Mouse (Mus musculus) gastrocnemius, adult 18-20 months (tissue): ENCODE measurements around the gene Vwf. TPM values are rescaled to one million over a fixed set of nuclear protein-coding genes. Genes with fewer than 3 reads are reported as not detected.
A peak's percentile ranks its signal among the peaks of the same experiment; 100 is the strongest.

Experiments
- DNase-seq: peaks from one replicate; pipeline ENCODE4 v3.0.0; 2021; ENCODE audit warnings: low spot score
- total RNA-seq, 2 experiments: library from RNA; stranded (reverse); gene quantifications; 2 replicates each; pipeline ENCODE4 v1.2.3; 2021

Vwf gene
- total RNA-seq, 2 experiments from 2014 or later = 16.3 to 18.7 TPM

DNA sequence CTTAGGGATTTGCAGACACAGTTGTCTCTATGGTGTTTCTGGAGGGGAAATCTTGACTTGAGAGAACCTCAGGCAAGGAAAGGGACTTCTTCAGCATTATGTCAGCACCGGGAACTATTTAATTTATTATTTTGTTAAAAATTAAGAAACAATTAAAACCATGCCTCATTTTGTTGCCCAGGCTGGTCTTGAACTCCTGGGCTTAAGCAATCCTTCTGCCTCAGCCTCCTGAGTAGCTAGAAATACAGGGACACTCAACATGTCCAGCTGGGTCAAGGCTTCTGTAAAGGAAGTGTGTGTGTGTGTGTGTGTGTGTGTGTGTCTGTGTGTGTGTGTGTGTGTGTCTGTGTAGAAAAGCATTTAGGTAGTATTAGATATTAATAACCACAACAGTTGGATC lies 71.3 kb downstream of the Vwf start:
- no peak for DNase-seq

DNA sequence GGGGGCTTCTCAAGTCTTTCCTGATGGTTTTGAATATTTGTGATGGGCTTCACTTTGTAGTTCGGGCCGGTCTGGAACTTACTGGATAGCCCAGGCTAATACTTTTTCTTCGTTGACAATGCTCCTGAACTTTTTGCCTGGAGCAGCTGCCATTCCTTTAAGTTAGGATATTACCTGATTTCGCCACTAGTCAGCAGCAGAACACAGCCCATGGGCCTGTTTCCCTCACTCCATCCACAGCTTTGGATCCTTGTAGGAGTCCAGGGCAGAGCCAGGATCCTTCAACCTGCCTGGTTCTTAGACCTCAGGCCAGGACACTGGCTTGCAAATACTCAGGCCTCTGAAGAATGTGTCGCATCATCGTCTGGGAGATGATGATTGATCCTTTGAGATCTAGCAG lies 74.2 kb downstream of the Vwf start:
- no peak for DNase-seq

DNA sequence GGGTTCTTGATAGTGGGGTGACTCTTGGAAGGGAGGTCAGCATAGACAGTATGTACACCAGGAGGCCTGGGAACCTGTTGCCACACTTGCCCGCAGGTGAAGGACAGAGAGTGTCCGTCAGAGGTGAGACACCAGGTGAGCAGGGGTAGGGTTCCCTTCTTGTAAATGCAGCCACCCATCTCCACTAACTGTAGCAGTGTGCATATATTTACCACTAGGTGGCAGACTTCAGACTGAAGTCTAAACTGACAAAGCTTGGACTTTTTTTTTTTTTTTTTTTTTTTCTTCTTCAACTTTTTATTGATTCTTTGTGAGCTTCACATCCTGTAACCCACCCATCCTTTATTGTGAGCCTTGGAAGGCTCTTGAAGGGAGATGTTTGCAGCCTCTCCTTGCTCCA lies 75.9 kb downstream of the Vwf start:
- DNase-seq = no peak

DNA sequence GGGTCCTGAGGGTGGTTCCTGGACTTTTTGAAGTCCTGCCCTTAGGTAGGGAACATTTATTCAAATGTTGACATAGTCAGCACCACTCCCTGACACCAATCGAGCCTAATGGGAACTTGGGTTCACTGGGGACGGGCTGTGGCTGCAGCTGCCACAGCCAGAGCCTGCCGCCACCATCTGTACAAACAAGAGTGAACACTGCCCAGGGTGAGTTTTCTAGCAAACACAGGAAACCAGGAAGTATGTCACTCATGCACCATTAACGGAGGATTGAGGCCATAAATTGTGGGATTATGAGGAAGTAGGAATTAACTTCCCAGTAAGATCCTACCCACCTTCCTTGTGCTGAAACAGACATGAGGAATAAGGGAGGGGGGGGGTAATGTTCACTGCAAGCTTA lies 93.9 kb downstream of the Vwf start:
- no peak for DNase-seq

DNA sequence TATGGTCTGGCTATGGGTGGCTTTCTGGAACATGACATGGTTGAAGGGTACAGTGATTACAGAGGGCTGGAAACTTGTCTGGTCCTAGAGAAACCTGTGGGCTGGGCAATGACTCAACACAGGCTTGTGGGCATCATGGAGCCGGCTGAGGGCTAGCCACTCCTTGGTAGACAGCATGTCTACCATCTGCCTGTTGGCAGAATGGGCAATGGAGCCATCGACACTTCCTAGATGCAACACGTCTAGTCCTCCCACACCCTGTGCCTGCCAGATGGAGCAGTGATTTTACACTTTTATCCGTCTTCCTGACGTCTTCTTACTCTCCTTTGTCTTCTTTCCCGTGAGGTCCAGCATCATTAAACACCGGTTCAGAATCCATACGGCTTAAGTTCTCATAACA lies 94.6 kb downstream of the Vwf start:
- DNase-seq = no peak

DNA sequence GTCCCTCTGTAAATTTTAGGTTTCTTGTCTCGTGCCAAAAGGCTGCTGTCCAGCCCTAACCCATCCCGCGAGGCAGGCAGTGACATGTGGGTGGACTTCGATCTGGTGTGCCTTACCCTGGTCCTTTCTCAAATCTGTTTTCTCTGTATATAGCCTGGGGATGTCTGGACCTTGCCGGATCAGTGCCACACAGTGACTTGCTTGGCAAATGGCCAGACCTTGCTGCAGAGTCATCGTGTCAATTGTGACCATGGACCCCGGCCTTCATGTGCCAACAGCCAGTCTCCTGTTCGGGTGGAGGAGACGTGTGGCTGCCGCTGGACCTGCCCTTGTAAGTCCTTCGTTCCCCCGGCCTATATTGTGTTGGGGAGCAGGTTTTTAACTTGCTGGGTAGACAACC lies 102.4 kb downstream of the Vwf start:
- DNase-seq = no peak

DNA sequence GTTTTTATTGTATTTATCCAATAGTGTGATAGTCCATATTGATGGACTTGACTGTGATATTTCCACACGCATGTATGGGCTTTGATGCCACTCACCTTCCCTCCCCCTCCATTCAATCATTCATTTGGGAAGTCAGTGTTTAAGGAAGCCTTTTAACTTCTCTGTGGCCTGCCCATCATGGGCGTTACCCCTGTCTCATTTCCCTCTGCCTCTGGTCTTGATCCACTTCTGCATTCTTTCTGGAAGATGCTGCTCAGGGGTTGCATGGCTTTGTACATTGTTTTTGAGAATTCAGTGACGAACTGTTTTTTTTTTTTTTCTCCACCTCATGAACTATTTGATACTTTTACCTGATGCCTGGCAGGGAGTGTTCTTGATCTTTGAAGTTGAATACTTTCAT lies 104.8 kb downstream of the Vwf start:
- no peak for DNase-seq

DNA sequence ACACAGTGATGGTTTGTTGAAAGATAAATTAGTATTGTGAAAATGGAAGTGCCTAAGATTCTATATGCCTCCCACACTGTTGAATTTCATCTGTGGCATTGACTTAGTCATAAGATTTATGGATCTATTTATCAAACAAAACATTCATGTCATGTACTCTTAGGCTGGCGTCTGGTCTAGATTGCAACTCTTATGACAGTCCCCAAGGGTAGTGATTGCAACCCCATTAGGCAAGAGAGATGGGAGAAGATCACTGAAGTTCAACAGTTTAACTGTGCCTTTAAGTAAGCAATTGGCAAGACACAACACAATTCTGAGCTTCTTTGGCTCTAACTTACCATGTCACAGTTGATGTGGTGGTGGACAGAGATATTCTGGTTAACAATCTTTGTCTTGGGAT lies 106.8 kb downstream of the Vwf start:
- no peak for DNase-seq

DNA sequence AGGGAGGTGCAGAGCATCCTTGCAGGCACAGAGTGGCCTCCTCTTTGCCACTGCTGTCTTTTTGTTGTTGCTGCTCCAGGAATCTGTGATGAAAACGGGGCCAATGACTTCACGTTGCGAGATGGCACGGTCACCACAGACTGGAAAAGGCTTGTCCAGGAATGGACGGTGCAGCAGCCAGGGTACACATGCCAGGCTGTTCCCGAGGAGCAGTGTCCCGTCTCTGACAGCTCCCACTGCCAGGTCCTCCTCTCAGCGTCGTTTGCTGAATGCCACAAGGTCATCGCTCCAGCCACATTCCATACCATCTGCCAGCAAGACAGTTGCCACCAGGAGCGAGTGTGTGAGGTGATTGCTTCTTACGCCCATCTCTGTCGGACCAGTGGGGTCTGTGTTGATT lies 110.3 kb downstream of the Vwf start:
- DNase-seq = no peak

DNA sequence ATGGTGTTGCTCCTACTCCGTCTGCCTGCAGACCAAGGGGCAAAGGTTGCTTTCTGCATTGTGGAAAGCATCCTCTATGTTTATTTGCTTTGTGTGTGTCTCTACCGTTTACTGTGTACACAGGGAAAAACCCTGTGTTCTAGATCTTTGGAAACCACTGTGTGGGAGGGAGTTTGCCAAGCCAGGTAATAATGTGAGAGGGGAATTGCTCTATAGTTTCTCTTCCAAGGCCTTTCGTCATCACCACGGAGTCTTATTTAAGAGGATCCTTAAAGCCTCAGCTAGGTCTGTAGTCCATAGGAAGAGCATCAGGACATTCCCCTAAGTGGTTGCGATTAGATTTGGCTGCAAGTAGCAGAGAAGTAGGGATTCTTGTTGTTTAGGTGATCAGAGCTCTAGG lies 111.4 kb downstream of the Vwf start:
- no peak for DNase-seq

DNA sequence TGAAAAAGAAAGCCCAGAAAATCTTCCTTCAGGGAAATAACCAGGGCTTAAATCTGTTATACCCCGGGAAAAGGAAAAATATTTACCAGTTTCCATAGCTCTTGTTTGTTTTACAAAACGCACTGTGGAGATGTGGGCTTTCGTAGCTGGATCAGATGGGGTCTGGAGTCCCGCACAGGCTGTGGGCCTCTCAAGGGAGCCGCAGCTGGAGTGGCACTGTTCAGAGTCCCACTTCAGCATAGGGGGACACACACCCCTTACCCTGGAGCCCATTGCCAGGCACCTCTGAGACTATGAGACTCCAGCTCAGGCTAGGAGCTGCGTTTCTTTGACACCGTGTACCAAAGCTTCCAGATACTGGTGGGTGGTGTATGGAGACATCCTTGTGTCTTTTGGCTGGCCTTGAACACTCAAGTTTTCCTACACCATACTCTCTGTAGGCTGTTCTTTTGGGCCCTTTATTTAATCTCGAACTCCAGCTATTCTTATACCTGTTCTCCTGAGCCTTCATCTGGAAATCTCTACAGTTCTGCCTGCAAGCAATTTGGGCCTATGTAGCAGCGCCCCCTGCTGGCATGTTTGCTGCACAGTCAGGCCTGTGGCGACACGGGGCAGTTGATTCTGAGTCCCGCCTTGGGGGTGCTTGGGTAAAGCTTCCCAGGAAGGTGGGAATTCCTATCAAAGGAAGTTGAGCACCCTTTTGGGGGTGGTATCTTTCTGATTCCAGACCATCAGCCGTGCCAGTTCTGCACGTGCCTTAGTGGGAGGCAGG lies 114.7 kb downstream of the Vwf start:
- peak; percentile 38 for DNase-seq

DNA sequence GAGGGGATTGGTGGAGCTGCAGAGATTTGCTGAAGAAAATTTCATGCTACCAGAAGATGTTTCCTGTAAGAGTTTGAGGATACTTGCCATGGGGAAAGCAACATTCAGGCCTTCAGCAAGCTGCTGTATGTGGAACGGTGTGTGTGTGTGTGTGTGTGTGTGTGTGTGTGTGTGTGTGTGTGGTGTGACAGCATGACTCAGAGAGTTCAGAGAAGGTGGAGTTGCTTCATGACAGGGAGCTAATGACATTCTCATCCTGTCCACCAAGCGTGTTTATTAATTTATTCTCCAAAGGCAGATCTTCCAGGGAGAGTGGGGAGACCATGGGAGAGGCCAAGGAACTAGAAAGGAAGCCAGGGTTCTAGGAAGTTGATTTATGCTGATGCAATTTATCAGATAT lies 117.3 kb downstream of the Vwf start:
- DNase-seq = no peak

DNA sequence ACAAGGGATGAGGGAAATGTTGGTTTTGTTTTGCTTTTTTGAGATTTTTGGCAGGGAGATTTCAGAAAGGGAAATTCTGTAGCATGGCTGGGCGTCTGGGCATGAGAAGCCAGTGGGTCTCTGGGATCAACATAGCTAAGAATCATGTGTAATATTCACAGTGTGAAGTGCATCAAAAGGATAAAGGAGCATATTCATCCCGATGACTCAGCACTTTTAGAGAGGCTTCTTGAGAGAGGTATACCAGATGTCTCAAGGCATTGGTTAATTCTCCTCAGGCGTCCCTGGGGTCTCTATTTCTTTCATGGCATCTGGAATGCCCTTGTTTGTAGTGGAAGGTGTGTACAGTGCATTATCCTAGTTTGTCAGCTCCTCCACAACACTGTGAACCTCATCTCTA lies 125.3 kb downstream of the Vwf start:
- DNase-seq = no peak

DNA sequence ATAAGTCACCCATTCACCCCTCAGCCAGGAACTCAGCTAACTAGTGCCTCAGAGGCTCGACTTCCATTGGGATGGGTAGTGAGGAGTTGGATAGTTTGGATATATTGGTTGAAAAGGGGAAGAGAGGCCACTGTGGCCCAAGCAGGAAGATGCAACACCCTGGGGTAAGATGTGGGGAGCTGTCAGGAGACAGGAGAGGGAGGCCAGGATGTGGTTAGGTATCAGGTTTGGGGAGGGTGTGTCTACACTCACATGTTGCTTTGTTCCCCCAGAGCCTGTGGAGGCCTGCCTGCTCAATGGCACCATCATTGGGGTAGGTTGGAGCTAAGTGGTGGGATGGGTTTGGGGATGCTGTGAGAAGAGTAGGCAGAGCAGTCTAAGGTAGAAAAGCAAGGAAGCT lies 131.9 kb downstream of the Vwf start:
- no peak for DNase-seq

DNA sequence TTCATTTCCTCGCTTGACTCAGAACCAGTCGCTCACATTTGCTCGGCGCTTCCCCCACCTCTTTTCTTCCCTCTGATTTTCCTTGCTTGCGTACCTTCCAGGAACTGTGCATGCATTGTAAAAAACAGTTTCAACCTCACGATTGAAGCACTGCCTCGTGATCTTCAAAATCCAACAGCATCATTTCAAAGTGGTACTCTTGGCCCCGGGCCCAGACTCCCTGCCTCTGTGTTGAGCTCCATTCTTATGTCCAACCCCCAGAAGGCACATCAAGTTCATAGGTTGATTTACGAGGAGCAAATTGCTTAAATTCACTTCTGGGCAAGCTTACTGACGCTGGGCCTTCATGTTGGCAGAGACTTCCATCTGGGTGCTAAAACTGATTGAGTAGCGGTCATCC lies 134.0 kb downstream of the Vwf start:
- DNase-seq = no peak

DNA sequence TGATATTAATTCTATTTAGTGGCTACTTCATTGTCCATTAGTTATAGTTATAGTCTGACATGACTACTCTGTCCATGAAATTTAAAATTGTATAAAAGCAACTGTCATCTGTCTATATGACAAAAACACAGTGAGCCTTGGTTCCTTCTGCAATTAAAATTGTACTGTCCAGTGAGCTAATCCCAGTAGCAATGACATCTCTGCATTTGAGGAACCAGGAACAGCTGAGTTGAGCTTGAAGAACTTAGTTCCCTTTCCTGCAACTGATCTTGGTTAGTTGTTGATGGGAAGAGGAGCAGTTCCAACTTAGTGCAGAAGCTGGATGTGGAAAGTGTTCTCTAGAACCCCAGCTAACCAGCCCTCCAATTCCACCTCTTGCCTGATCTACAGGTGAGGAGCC lies 138.8 kb downstream of the Vwf start:
- no peak for DNase-seq

DNA sequence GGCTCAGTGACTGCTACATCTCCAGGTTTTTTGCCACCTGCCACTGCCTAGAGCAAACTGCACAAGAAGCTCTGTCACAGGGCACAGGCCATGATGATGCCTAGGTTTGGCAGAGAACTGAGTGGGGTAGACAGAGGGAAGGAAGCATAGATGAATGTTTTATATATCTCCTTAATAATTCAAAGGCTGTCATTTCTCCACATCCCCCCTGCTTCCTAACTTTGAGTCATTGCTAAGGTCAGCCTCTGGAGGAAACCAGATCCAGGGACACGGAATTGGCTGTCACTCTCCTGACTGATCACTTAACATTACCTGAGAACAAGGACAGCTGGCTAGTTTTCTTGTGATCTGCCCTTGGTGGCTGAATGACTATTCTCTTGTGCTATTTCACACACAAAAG lies 141.4 kb downstream of the Vwf start:
- DNase-seq = no peak

DNA sequence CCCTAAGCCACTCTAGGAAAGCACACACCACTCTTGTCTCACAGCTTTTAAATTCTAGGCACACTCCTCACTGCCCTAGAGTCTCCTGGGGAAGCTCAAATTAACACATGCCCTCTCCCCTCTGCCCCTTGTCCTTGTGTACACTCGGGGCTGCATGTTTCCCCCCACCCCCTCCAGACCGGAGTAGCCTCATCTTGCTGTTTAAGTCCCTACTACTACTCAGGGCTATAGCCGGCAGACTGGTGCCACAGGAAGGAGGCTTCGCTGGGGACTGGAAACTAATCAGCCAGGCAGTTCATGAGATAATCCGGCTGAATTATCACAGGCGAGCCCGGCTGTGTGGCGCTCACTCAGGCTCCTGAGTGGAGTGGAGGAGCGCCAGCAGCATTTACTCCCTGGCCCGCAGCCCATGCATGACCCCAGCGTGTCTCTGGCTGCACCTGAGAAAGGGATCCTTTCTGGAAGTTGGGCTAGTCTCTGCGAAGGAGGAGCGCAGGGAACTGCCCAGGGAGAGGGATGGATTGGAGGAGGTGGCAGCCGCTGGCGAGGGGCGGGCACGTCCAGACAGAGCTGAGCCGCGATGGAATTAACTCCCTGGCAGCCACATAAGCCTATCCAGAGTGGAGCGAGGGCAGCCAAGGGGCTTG lies 143.6 kb downstream of the Vwf start, which contains the start of gene Ano2:
TSS of gene Ano2 (plus strand) at position 363 of the 647 bp plus-strand sequence.
- DNase-seq = no peak

DNA sequence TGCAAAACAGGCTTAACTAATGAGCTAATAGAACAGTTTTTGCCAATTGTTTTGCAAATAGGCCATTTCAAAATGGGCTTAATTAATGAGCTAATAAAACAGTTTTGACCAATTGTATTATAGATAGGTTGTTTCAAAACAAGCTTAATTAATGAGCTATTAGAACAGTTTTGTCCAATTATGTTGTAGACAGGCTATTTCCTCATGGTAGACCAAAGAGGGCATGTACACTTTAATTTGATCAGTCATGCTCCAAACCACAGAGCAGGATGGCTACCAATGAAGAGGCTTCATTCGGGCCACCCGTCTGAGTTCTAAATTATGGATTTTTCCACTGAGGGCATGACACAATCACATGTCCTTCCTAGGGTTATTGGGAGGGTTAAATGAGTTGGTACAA lies 154.6 kb downstream of the Vwf start:
- no peak for DNase-seq

DNA sequence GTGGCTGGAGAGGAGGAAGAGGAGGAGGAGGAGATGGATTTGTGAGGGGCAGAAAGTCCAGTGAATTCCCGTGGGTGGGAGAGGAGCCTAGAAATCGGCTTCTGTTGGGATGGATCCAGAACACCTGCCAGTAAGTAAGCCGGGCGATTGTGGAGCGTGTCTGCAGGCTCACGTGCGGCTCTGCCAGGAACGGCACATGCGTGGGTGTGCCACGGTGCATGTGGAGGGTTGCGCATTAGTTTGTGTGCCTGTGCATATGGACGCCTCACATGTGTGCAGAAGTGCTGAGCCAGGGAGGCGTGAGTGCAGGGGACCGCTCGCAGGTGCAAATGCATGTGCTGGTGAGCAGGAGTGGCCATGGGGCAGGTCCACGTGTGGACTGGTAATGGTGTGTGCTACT lies 164.7 kb downstream of the Vwf start:
- no peak for DNase-seq

DNA sequence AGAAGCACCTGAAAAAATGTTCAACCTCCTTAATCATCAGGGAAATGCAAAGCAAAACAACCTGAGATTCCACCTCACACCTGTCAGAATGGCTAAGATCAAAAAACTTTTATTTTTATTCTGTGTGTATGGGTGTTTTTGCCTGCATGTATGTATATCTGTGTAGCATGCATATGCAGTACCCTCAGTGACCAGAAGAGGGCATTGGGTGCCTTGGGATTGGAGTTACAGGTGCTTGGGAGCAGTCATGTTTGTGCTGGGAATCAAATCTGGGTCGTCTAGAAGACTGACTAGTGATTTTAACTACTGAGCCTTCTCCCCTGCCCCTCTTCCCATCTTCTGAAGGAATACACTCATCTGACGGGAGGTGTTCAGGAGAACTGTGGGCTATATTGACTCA lies 179.8 kb downstream of the Vwf start:
- no peak for DNase-seq

DNA sequence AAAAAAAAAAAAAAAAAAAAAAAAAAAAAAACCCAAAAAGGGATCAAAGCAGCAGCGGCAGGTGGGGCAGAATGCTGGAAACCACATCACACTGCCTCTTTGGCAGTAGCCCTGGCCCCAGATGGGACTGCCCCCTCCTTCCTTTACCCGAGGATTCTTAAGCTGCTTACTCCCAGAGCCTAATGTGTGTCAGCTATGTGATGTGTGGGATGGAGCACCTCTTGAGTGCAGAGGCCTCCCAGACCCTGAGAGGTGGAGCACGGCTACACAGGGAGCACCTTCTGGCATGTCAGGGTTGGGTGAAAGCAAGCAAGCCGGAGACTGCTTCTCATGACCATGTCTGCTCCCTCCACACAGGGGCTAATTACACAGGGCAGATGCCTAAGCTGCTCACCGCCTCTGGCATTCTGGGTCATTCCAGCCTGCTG lies 180.9 kb downstream of the Vwf start:
- no peak for DNase-seq

DNA sequence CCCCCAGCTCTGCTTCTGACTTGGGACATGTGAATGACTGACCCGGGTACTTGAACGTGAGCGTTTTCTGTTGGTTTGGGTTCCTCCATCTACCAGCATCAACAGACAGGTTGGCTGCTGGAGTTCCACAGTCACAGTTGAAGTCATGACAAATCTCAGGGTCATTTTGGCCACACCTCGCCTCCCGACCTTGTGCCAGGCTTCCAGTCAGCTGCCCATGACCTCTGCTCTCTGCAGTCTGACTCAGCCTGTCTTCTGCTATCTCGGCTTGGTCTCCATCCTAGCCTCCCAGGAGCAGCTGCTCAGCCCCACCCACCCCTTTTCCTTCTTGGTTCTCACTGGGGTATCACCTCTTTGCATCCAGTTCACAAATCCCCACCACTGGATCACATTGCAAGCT lies 182.9 kb downstream of the Vwf start:
- DNase-seq = no peak
